Mouse (Mus musculus): Measurements from ENCODE around the gene Ifitm5.

Gene Ifitm5

GRCm38 (mm10) chr7:140902036-140902875 is 47.8 kb downstream of the Ifitm5 start:
- no peak for DNase-seq (ENCODE audit: low read depth, low spot score)

- DNase-seq (ENCODE audit: low read depth, low spot score): no peak
Observed at GRCm38 (mm10) chr7:140900220-140900619, 49.9 kb downstream of the Ifitm5 start, which contains the start of gene Cox8b. Cox8b (minus strand) TSS chr7:140900446.

- no peak for DNase-seq (ENCODE audit: low read depth, low spot score)
Observed at GRCm38 (mm10) chr7:140899121-140899520, 51.0 kb downstream of the Ifitm5 start.
